Mouse (Mus musculus) limb, embryonic 15.5 days (tissue): ENCODE measurements around the gene BC025920. TPM values are rescaled to one million over a fixed set of nuclear protein-coding genes. Genes with fewer than 3 reads are reported as not detected.
"Not testable (repeated sequence)": the region's sequence is repeated elsewhere in the genome, so short reads cannot be mapped to it uniquely, and the experiment has no call there.

ENCODE experiments used
- ATAC-seq: fragments of 200-750 bp; cut with Nextera tagmentation; 2 replicates; pipeline ENCODE4 v1.8.0; 2017; ENCODE audit warnings: low read depth, moderate TSS enrichment; ENCODE audit not compliant: insufficient number of reproducible peaks, low FRiP score, low TSS enrichment
- H3K27ac ChIP-seq: fragments of 300-500 bp; sonication (generic); 2 replicates; pipeline ENCODE4 v1.5.1; 2015; ENCODE audit warnings: moderate library complexity, mild to moderate bottlenecking, inconsistent platforms
- H3K27me3 ChIP-seq: fragments of 300-500 bp; sonication (generic); 2 replicates; pipeline ENCODE4 v1.6.1; 2015; ENCODE audit warnings: inconsistent platforms
- H3K36me3 ChIP-seq: fragments of 300-500 bp; sonication (generic); 2 replicates; pipeline ENCODE4 v1.6.1; 2015; ENCODE audit warnings: inconsistent platforms
- H3K4me1 ChIP-seq: fragments of 300-500 bp; sonication (generic); 2 replicates; pipeline ENCODE4 v1.6.1; 2015; ENCODE audit warnings: inconsistent platforms
- H3K4me2 ChIP-seq: fragments of 300-500 bp; sonication (generic); 2 replicates; pipeline ENCODE4 v1.6.1; 2015; ENCODE audit warnings: mild to moderate bottlenecking, inconsistent platforms
- H3K4me3 ChIP-seq: fragments of 300-500 bp; sonication (generic); 2 replicates; pipeline ENCODE4 v1.5.1; 2015; ENCODE audit warnings: mild to moderate bottlenecking, inconsistent platforms
- H3K9ac ChIP-seq: fragments of 300-500 bp; sonication (generic); 2 replicates; pipeline ENCODE4 v1.6.1; 2015; ENCODE audit warnings: inconsistent platforms
- H3K9me3 ChIP-seq: fragments of 300-500 bp; sonication (generic); 2 replicates; pipeline ENCODE4 v1.6.1; 2016; ENCODE audit warnings: inconsistent platforms
- WGBS: fragments of 180-500 bp; shearing (Covaris S2); methylation state at CpG from one replicate; pipeline ENCODE4 v1.1.7; 2015; 5-methylcytosine and 5-hydroxymethylcytosine counted together
- polyA plus RNA-seq: library from polyadenylated mRNA; unstranded; fragments of >200 nt; fragmentation: Nextera tagmentation; extraction: Ambion mirVana; gene quantifications from 2 replicates; pipeline ENCODE4 v1.2.1, GENCODE M21; 2015

BC025920 gene
- polyA plus RNA-seq, 1 experiment from 2014 or later = 1.0 TPM

GRCm38 (mm10) chr10:81636338-81636737 is 30.3 kb downstream of the BC025920 start:
- Histone ChIP-seq H3K9me3 (no peaks in the 10 kb centered on the region), H3K36me3 (no peaks in the 10 kb centered on the region), H3K27ac (no peak overlapping the region), H3K4me3 (no peak overlapping the region), H3K4me1 (peaks cover 17% of the 10 kb centered on the region), H3K4me2 (no peak overlapping the region), H3K27me3 (no peaks in the 10 kb centered on the region), H3K9ac (no peak overlapping the region)
- 17% methylated on average over 8 of the region's 8 CpGs for WGBS
- no peak for ATAC-seq

GRCm38 (mm10) chr10:81638101-81638500 is 32.0 kb downstream of the BC025920 start:
- H3K36me3 ChIP-seq = no peaks in the 10 kb centered on the region
- no peaks in the 10 kb centered on the region for H3K27me3 ChIP-seq
- no peak overlapping the region for H3K27ac ChIP-seq
- 70% methylated on average over 6 of the region's 6 CpGs for WGBS
- H3K4me2 ChIP-seq = no peak overlapping the region
- ATAC-seq = no peak
- no peak overlapping the region for H3K9ac ChIP-seq
- H3K9me3 ChIP-seq = no peaks in the 10 kb centered on the region
- H3K4me1 ChIP-seq = peaks cover 32% of the 10 kb centered on the region
- H3K4me3 ChIP-seq = no peak overlapping the region

- peaks cover 21% of the 10 kb centered on the region for H3K4me1 ChIP-seq
- not testable (repeated sequence) for H3K27ac ChIP-seq, H3K27me3 ChIP-seq, H3K9me3 ChIP-seq, H3K4me3 ChIP-seq, ATAC-seq, H3K36me3 ChIP-seq, H3K9ac ChIP-seq, H3K4me2 ChIP-seq
- WGBS = 25% methylated on average over 4 of the region's 4 CpGs
Measured at GRCm38 (mm10) chr10:81640825-81641224, 34.8 kb downstream of the BC025920 start.

GRCm38 (mm10) chr10:81641566-81641965 is 35.5 kb downstream of the BC025920 start:
- Histone ChIP-seq H3K4me3 (no peak overlapping the region), H3K4me1 (peaks cover 21% of the 10 kb centered on the region), H3K9me3 (no peaks in the 10 kb centered on the region), H3K36me3 (peaks cover under 1% of the 10 kb centered on the region; the same call in 1 of the 2 replicates), H3K4me2 (no peak overlapping the region), H3K9ac (no peak overlapping the region), H3K27ac (no peak overlapping the region), H3K27me3 (no peaks in the 10 kb centered on the region)
- 87% methylated on average over 2 of the region's 2 CpGs for WGBS
- ATAC-seq = no peak

GRCm38 (mm10) chr10:81641978-81642647 is 36.0 kb downstream of the BC025920 start:
- Histone ChIP-seq H3K27ac (no peak overlapping the region), H3K4me1 (peaks cover 21% of the 10 kb centered on the region), H3K4me2 (peak overlapping the region; percentile 78), H3K4me3 (peak overlapping the region; percentile 69), H3K9ac (0 out of 2 replicates have a peak overlapping the region, but pooled peaks have one; percentile 93), H3K36me3 (peaks cover 6% of the 10 kb centered on the region; the same call in 1 of the 2 replicates), H3K27me3 (no peaks in the 10 kb centered on the region), H3K9me3 (no peaks in the 10 kb centered on the region)
- no peak for ATAC-seq
- WGBS = 71% methylated on average over 8 of the region's 8 CpGs

- WGBS = 17% methylated on average over 24 of the region's 24 CpGs
- H3K4me2 ChIP-seq = peak overlapping the region; percentile 78
- peaks cover 6% of the 10 kb centered on the region; the same call in 1 of the 2 replicates for H3K36me3 ChIP-seq
- H3K9ac ChIP-seq = peak overlapping the region; percentile 93
- no peaks in the 10 kb centered on the region for H3K9me3 ChIP-seq
- peak overlapping the region; percentile 69 for H3K4me3 ChIP-seq
- H3K27me3 ChIP-seq = no peaks in the 10 kb centered on the region
- H3K4me1 ChIP-seq = peaks cover 21% of the 10 kb centered on the region
- peak overlapping the region; percentile 95 for H3K27ac ChIP-seq
- peak; percentile 17 for ATAC-seq
Measured at GRCm38 (mm10) chr10:81642648-81643448, 36.8 kb downstream of the BC025920 start.

GRCm38 (mm10) chr10:81643449-81644055 is 37.5 kb downstream of the BC025920 start:
- Histone ChIP-seq H3K9ac (peak overlapping the region; percentile 93), H3K27me3 (no peaks in the 10 kb centered on the region), H3K4me3 (peak overlapping the region; percentile 69), H3K4me2 (peak overlapping the region; percentile 78), H3K27ac (peak overlapping the region; percentile 95), H3K9me3 (no peaks in the 10 kb centered on the region), H3K4me1 (peaks cover 21% of the 10 kb centered on the region), H3K36me3 (peaks cover 6% of the 10 kb centered on the region; the same call in 1 of the 2 replicates)
- WGBS = under 1% methylated on average over 74 of the region's 75 CpGs
- ATAC-seq = peak; percentile 86

- Histone ChIP-seq H3K4me2 (peak overlapping the region; percentile 78), H3K27me3 (no peaks in the 10 kb centered on the region), H3K36me3 (peaks cover 6% of the 10 kb centered on the region; the same call in 1 of the 2 replicates), H3K4me3 (peak overlapping the region; percentile 69), H3K9ac (peak overlapping the region; percentile 93), H3K27ac (peak overlapping the region; percentile 95; the same call in 1 of the 2 replicates), H3K9me3 (no peaks in the 10 kb centered on the region), H3K4me1 (peaks cover 21% of the 10 kb centered on the region)
- ATAC-seq = no peak
- 52% methylated on average over 2 of the region's 2 CpGs for WGBS
Measured at GRCm38 (mm10) chr10:81644162-81644561, 38.1 kb downstream of the BC025920 start.

GRCm38 (mm10) chr10:81644716-81645115 is 38.6 kb downstream of the BC025920 start:
- no peak overlapping the region for H3K4me3 ChIP-seq
- no peak for ATAC-seq
- no peak overlapping the region for H3K4me2 ChIP-seq
- 92% methylated on average over 18 of the region's 18 CpGs for WGBS
- H3K9me3 ChIP-seq = no peaks in the 10 kb centered on the region
- H3K36me3 ChIP-seq = peaks cover 6% of the 10 kb centered on the region; the same call in 1 of the 2 replicates
- H3K27ac ChIP-seq = no peak overlapping the region
- no peak overlapping the region for H3K9ac ChIP-seq
- no peaks in the 10 kb centered on the region for H3K27me3 ChIP-seq
- H3K4me1 ChIP-seq = peaks cover 21% of the 10 kb centered on the region

- WGBS = 89% methylated on average over 4 of the region's 4 CpGs
- Histone ChIP-seq H3K27me3 (no peaks in the 10 kb centered on the region), H3K9me3 (no peaks in the 10 kb centered on the region), H3K4me2 (no peak overlapping the region), H3K27ac (no peak overlapping the region), H3K36me3 (peaks cover 6% of the 10 kb centered on the region; the same call in 1 of the 2 replicates), H3K9ac (no peak overlapping the region), H3K4me3 (no peak overlapping the region), H3K4me1 (peaks cover 21% of the 10 kb centered on the region)
- ATAC-seq = no peak
Measured at GRCm38 (mm10) chr10:81645391-81645790, 39.3 kb downstream of the BC025920 start.

- Histone ChIP-seq H3K9ac (no peak overlapping the region), H3K36me3 (peaks cover 6% of the 10 kb centered on the region), H3K27ac (no peak overlapping the region), H3K4me3 (no peak overlapping the region), H3K27me3 (no peaks in the 10 kb centered on the region), H3K4me1 (peaks cover 21% of the 10 kb centered on the region), H3K4me2 (no peak overlapping the region), H3K9me3 (no peaks in the 10 kb centered on the region)
- 74% methylated on average over 7 of the region's 7 CpGs for WGBS
- no peak for ATAC-seq
Measured at GRCm38 (mm10) chr10:81646015-81646555, 40.0 kb downstream of the BC025920 start.
